Comparison of ENCODE assay signal across 8 mouse cellular contexts in genomic region chr13:39011696-39012095, GRCm38 (mm10). TPM values are rescaled to one million over a fixed set of nuclear protein-coding genes. Genes with fewer than 3 reads are reported as not detected.
DNase-seq lines count a peak whose midpoint lies in the region; ATAC-seq and TF ChIP-seq lines count a peak whose summit lies in the region.

No protein-coding gene starts in this region.

- TF ChIP-seq POLR2A in MEL (IDR thresholded peaks at IDR 0.05; ENCODE audit: control insufficient read depth in 1 of 2, insufficient read depth in 1 of 2, low read depth in 1 of 2, low read length in 2 of 2, poor library complexity in 1 of 2), result no peak

- no peaks in the 10 kb centered on the region for H3K4me1 ChIP-seq in MEL (ENCODE audit: control insufficient read depth in 1 of 2, insufficient read depth in 2 of 2, low read length in 2 of 2)
- peaks cover 5% of the 10 kb centered on the region; the same call in 1 of the 2 replicates for H3K4me1 ChIP-seq in hindbrain, embryonic 10.5 days (replicated peaks)
- no peaks in the 10 kb centered on the region for H3K4me1 ChIP-seq in lung, embryonic 16.5 days (replicated peaks; ENCODE audit: control insufficient read depth, insufficient read depth, low read length)

- H3K4me3 ChIP-seq in MEL (ENCODE audit: control insufficient read depth in 1 of 2, insufficient read depth in 1 of 2, low read depth in 2 of 2, low read length in 2 of 2), result no peak overlapping the region
- H3K4me3 ChIP-seq in hindbrain, embryonic 10.5 days, result peak overlapping the region; percentile 41
- no peak overlapping the region for H3K4me3 ChIP-seq in lung, embryonic 16.5 days (ENCODE audit: low read length)

- H3K4me2 ChIP-seq in lung, embryonic 16.5 days (ENCODE audit: low read depth, low read length), result peak overlapping the region; percentile 38

- H3K36me3 ChIP-seq in MEL (ENCODE audit: control insufficient read depth in 1 of 2, insufficient read depth in 2 of 2, low read length in 2 of 2), result no peaks in the 10 kb centered on the region
- no peaks in the 10 kb centered on the region for H3K36me3 ChIP-seq in hindbrain, embryonic 10.5 days
- no peaks in the 10 kb centered on the region for H3K36me3 ChIP-seq in lung, embryonic 16.5 days (ENCODE audit: control insufficient read depth, insufficient read depth, low read length)

- 11% methylated on average over 8 of the region's 8 CpGs for WGBS in hindbrain, embryonic 10.5 days
- 7% methylated on average over 8 of the region's 8 CpGs for WGBS in lung, embryonic 16.5 days

- H3K9me3 ChIP-seq in MEL (replicated peaks; ENCODE audit: insufficient read depth, low read length), result no peaks in the 10 kb centered on the region
- no peaks in the 10 kb centered on the region for H3K9me3 ChIP-seq in hindbrain, embryonic 10.5 days
- H3K9me3 ChIP-seq in lung, embryonic 16.5 days (ENCODE audit: control insufficient read depth, low read length), result no peaks in the 10 kb centered on the region

- no peak overlapping the region for H3K27ac ChIP-seq in MEL (ENCODE audit: control insufficient read depth, low read depth, low read length)
- peak overlapping the region; percentile 56; the same call in 1 of the 2 replicates for H3K27ac ChIP-seq in hindbrain, embryonic 10.5 days
- H3K27ac ChIP-seq in lung, embryonic 16.5 days (ENCODE audit: low read length), result no peak overlapping the region

- H3K79me2 ChIP-seq in MEL (ENCODE audit: control insufficient read depth, insufficient read depth, low read length, poor library complexity), result no peaks in the 10 kb centered on the region

- DNase-seq in MEL (ENCODE audit: low read depth, low spot score), result peak; percentile 66
- DNase-seq in cerebellum, adult 8-10 months, result peak; percentile 74
- peak; percentile 85 for DNase-seq in hindbrain, embryonic 10.5 days (ENCODE audit: low spot score)
- DNase-seq in layer of hippocampus, adult 9-10 months (ENCODE audit: low spot score), result peak; percentile 63
- DNase-seq in retina, adult 2 months (ENCODE audit: low read depth, low spot score), result peak; percentile 36
- DNase-seq in thymus, postnatal 36 days, result peak; percentile 41 to 53

- TF ChIP-seq EP300 in MEL (IDR thresholded peaks at IDR 0.05; ENCODE audit: low read depth in 1 of 2, low read length in 2 of 2), result no peak

- H3K9ac ChIP-seq in MEL (ENCODE audit: control insufficient read depth, low read depth, low read length, poor library complexity, severe bottlenecking), result no peak overlapping the region
- no peak overlapping the region for H3K9ac ChIP-seq in lung, embryonic 16.5 days (ENCODE audit: low read length)

- peak; percentile 99 for ATAC-seq in frontal cortex, adult (ENCODE audit: low TSS enrichment)
- ATAC-seq in lung, embryonic 16.5 days (ENCODE audit: low read depth), result peak; percentile 76

- peak; percentile 78 to 87 (median 79) for TF ChIP-seq CTCF in MEL (IDR thresholded peaks at IDR 0.05 in 2 of 3, conservative IDR thresholded peaks at IDR 0.05 in 1 of 3; ENCODE audit: control insufficient read depth in 1 of 3, insufficient read depth in 1 of 3, low read depth in 2 of 3, low read length in 3 of 3, poor library complexity in 1 of 3, severe bottlenecking in 1 of 3)

- peak; percentile 77 for TF ChIP-seq RAD21 in MEL (IDR thresholded peaks at IDR 0.05; ENCODE audit: low read depth, low read length)

- no peaks in the 10 kb centered on the region for H3K27me3 ChIP-seq in MEL (ENCODE audit: control insufficient read depth in 1 of 2, insufficient read depth in 2 of 2, low read length in 2 of 2)
- H3K27me3 ChIP-seq in hindbrain, embryonic 10.5 days (ENCODE audit: insufficient read depth, poor library complexity, severe bottlenecking), result no peaks in the 10 kb centered on the region
- no peaks in the 10 kb centered on the region for H3K27me3 ChIP-seq in lung, embryonic 16.5 days (ENCODE audit: control insufficient read depth, insufficient read depth, low read depth, low read length)

TF ChIP-seq in MEL, 35 proteins besides CTCF, POLR2A, EP300 and RAD21:
- peak; percentile 78 for TF ChIP-seq SMC3 (IDR thresholded peaks at IDR 0.05; ENCODE audit: low read depth, low read length)
- TF ChIP-seq ZC3H11A (IDR thresholded peaks at IDR 0.05; ENCODE audit: low read depth, low read length), result peak; percentile 50
- TF ChIP-seq GATA1 (IDR thresholded peaks at IDR 0.05; ENCODE audit: low read depth, low read length), result no peak

RNA-seq across cellular contexts. Expression of gene Slc35b3, which starts 51.0 kb away (rescaled TPM):
- 12.0 and 12.4 TPM in 2 replicates for total RNA-seq in MEL (2012; rRNA removed)
- 10 to 100 TPM in 1 of 2 experiments, not detected in 1; 16.2 TPM for polyA plus RNA-seq in MEL (2012; ENCODE audit: insufficient read depth in 1 of 2, insufficient read length in 2 of 2, low read depth in 1 of 2, low replicate concordance in 2 of 2, missing spikeins in 1 of 2)
- 25.3 and 26.8 TPM in 2 replicates for polyA plus RNA-seq in hindbrain, embryonic 10.5 days (2016; fragmentation: Nextera tagmentation; extraction: Ambion mirVana)
- polyA plus RNA-seq in lung, embryonic 16.5 days (2015; fragmentation: Nextera tagmentation; extraction: Ambion mirVana), result 34.5 and 38.8 TPM in 2 replicates
